Mouse (Mus musculus) megakaryocyte, embryonic 14.5 days (primary cell): ENCODE data around the gene Lmna.

Experiments
- FLI1 ChIP-seq: IDR thresholded peaks from 2 replicates; pipeline ENCODE4 v1.6.1; 2012; ENCODE audit warnings: low read length, inconsistent platforms, mixed read lengths
- GATA1 ChIP-seq: IDR thresholded peaks from 3 replicates; pipeline ENCODE4 v1.6.1; 2012; ENCODE audit warnings: mixed read lengths, low read length, inconsistent platforms, borderline replicate concordance

- TF ChIP-seq GATA1: no peak
- TF ChIP-seq FLI1: no peak
These were observed 27.4 kb upstream of the Lmna start for GRCm38 (mm10) chr3:88537146-88537545.
